Mouse (Mus musculus): ENCODE data around the gene Pck1.

DNA sequence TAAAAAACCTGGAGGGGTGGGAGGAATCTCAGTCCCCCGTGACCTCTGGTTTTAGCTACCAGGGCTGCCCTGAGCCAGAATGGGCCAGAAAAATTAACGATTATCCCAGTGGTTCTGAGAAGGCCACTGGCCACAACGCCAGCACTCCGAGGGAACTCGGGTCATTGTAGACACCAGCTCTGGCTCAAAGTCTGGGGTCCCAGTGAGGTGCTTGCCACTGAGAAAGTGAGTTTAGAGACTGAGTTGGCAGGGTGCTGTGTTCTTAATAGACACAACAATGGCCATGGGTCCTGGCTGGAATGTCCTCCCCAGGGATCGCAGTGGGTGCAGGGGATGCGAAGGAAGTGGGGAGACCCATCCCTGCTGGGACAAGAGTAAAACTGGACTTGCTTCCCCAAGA lies 29.1 kb downstream of the Pck1 start:
- TF ChIP-seq CTCF (conservative IDR thresholded peaks at IDR 0.05; ENCODE audit: insufficient read depth, insufficient read length, low read depth, low read length): no peak
- TF ChIP-seq POLR2A (IDR thresholded peaks at IDR 0.05; ENCODE audit: low read depth, low read length): no peak

Data from kidney, adult 2 months (tissue).